23 mouse cellular contexts compared by ENCODE assay signal in genomic region chr5:65385704-65386103, GRCm38 (mm10). TPM values are rescaled to one million over a fixed set of nuclear protein-coding genes. Genes with fewer than 3 reads are reported as not detected.
A peak's percentile ranks its signal among the peaks of the same experiment; 100 is the strongest.
DNase-seq lines count a peak whose midpoint lies in the region; ATAC-seq and TF ChIP-seq lines count a peak whose summit lies in the region.
"Had no signal": no experiment of that assay in that cellular context is flagged by ENCODE, and none has a peak within 500 bp of the region (broad histone marks: within the 10 kb centered on the region; RNA-seq: fewer than 3 reads in every experiment).

No protein-coding gene starts in this region.

- DNase-seq in frontal cortex, adult 2 months (ENCODE audit: extremely low spot score in 1 of 2, low spot score in 1 of 2): no peak
- DNase-seq in layer of hippocampus, adult 9-11 months: peak; percentile 10
- DNase-seq in layer of hippocampus, adult 11-12 months (ENCODE audit: low spot score): no peak
- DNase-seq in A20 (ENCODE audit: low read depth, low spot score): peak; percentile 15
- DNase-seq in MEL (ENCODE audit: low read depth, low spot score): peak; percentile 20
- no peak for DNase-seq in thymus, postnatal 25 days
- DNase-seq in ovary, postnatal 10 days (ENCODE audit: low spot score): no peak
- DNase-seq: adrenal gland, adult 2 months; adrenal gland, postnatal 10 days; adrenal gland, postnatal 25 days; cerebellum, adult 11-12 months; cerebellum, adult 2 months; cerebellum, adult 9-10 months; cerebellum, postnatal 10 days; cerebellum, postnatal 25 days; forebrain, postnatal 0 days had no signal

- no peak overlapping the region for H3K4me3 ChIP-seq in MEL (ENCODE audit: control insufficient read depth in 1 of 2, insufficient read depth in 1 of 2, low read depth in 2 of 2, low read length in 2 of 2)
- H3K4me3 ChIP-seq: embryonic facial prominence, embryonic 10.5 days; embryonic facial prominence, embryonic 12.5 days; forebrain, embryonic 13.5 days; forebrain, embryonic 15.5 days had no signal

- peaks cover 0 to 7% of the 10 kb centered on the region in 2 experiments; a peak in 1 of 4 replicates for H3K4me1 ChIP-seq in MEL (ENCODE audit: control insufficient read depth in 1 of 2, insufficient read depth in 2 of 2, low read length in 2 of 2)

- H3K36me3 ChIP-seq in MEL (ENCODE audit: control insufficient read depth in 1 of 2, insufficient read depth in 2 of 2, low read length in 2 of 2): peaks cover 16 to 19% of the 10 kb centered on the region in 2 experiments

- no peak for TF ChIP-seq CTCF in MEL (IDR thresholded peaks at IDR 0.05 in 2 of 3, conservative IDR thresholded peaks at IDR 0.05 in 1 of 3; ENCODE audit: control insufficient read depth in 1 of 3, insufficient read depth in 1 of 3, low read depth in 2 of 3, low read length in 3 of 3, poor library complexity in 1 of 3, severe bottlenecking in 1 of 3)

- H3K79me2 ChIP-seq in MEL (ENCODE audit: control insufficient read depth, insufficient read depth, low read length, poor library complexity): peaks cover 18% of the 10 kb centered on the region

- no peak for TF ChIP-seq POLR2A in MEL (IDR thresholded peaks at IDR 0.05; ENCODE audit: control insufficient read depth in 1 of 2, insufficient read depth in 1 of 2, low read depth in 1 of 2, low read length in 2 of 2, poor library complexity in 1 of 2)

- no peaks in the 10 kb centered on the region for H3K9me3 ChIP-seq in MEL (replicated peaks; ENCODE audit: insufficient read depth, low read length)
- H3K9me3 ChIP-seq: embryonic facial prominence, embryonic 10.5 days; embryonic facial prominence, embryonic 12.5 days; forebrain, embryonic 13.5 days; forebrain, embryonic 15.5 days; G1E had no signal

- ATAC-seq in frontal cortex, adult (ENCODE audit: low TSS enrichment): peak; percentile 87
- ATAC-seq: forebrain, embryonic 13.5 days; forebrain, embryonic 15.5 days; forebrain, postnatal 0 days had no signal

- no peak for TF ChIP-seq EP300 in MEL (IDR thresholded peaks at IDR 0.05; ENCODE audit: low read depth in 1 of 2, low read length in 2 of 2)

- TF ChIP-seq RAD21 in MEL (IDR thresholded peaks at IDR 0.05; ENCODE audit: low read depth, low read length): no peak

- no peak overlapping the region for H3K27ac ChIP-seq in MEL (ENCODE audit: control insufficient read depth, low read depth, low read length)
- H3K27ac ChIP-seq: embryonic facial prominence, embryonic 10.5 days; embryonic facial prominence, embryonic 12.5 days; forebrain, embryonic 13.5 days; forebrain, embryonic 15.5 days had no signal

- H3K27me3 ChIP-seq in MEL (ENCODE audit: control insufficient read depth in 1 of 2, insufficient read depth in 2 of 2, low read length in 2 of 2): no peaks in the 10 kb centered on the region
- H3K27me3 ChIP-seq: embryonic facial prominence, embryonic 12.5 days; forebrain, embryonic 13.5 days; forebrain, embryonic 15.5 days had no signal

- H3K9ac ChIP-seq in MEL (ENCODE audit: control insufficient read depth, low read depth, low read length, poor library complexity, severe bottlenecking): no peak overlapping the region
- H3K9ac ChIP-seq: embryonic facial prominence, embryonic 12.5 days; forebrain, embryonic 13.5 days; forebrain, embryonic 15.5 days; forebrain, postnatal 0 days had no signal

TF ChIP-seq in MEL, 35 proteins besides CTCF, POLR2A, EP300 and RAD21:
- TF ChIP-seq RCOR1 (IDR thresholded peaks at IDR 0.05; ENCODE audit: low read depth, low read length) (no peak), SMC3 (IDR thresholded peaks at IDR 0.05; ENCODE audit: low read depth, low read length) (no peak), NELFE (IDR thresholded peaks at IDR 0.05; ENCODE audit: low read depth, low read length) (no peak), MAZ (IDR thresholded peaks at IDR 0.05; ENCODE audit: low read depth, low read length) (no peak), MAFK (IDR thresholded peaks at IDR 0.05; ENCODE audit: borderline replicate concordance, low read depth, low read length) (no peak), ELF1 (IDR thresholded peaks at IDR 0.05; ENCODE audit: low read depth, low read length) (no peak), ZNF384 (IDR thresholded peaks at IDR 0.05; ENCODE audit: low read depth, low read length) (no peak), POLR2AphosphoS5 (IDR thresholded peaks at IDR 0.05; ENCODE audit: borderline replicate concordance, low read depth, low read length) (no peak), HCFC1 (IDR thresholded peaks at IDR 0.05; ENCODE audit: low read depth, low read length) (no peak), JUND (IDR thresholded peaks at IDR 0.05; ENCODE audit: low read depth, low read length) (no peak), USF1 (IDR thresholded peaks at IDR 0.05; ENCODE audit: low read depth, low read length) (no peak), MEF2A (IDR thresholded peaks at IDR 0.05; ENCODE audit: extremely low read depth, insufficient replicate concordance, low read depth, low read length, poor library complexity, severe bottlenecking) (no peak), KAT2A (conservative IDR thresholded peaks at IDR 0.05; ENCODE audit: low read depth, low read length) (no peak), TCF12 (IDR thresholded peaks at IDR 0.05; ENCODE audit: low read depth, low read length) (no peak), ZMIZ1 (IDR thresholded peaks at IDR 0.05; ENCODE audit: low read depth, low read length) (no peak), ETS1 (IDR thresholded peaks at IDR 0.05; ENCODE audit: low read depth, low read length) (no peak), GABPA (IDR thresholded peaks at IDR 0.05; ENCODE audit: low read depth, low read length) (no peak), BHLHE40 (IDR thresholded peaks at IDR 0.05; ENCODE audit: borderline replicate concordance, low read depth, low read length) (no peak)

RNA-seq across cellular contexts. Expression of gene Rpl9, which starts 5.5 kb away (rescaled TPM):
- 777 and 820 TPM in 2 replicates for polyA plus RNA-seq in frontal cortex, adult 2 months (2012; rRNA removed)
- total RNA-seq in MEL (2012; rRNA removed): 2,063 and 2,181 TPM in 2 replicates
- polyA plus RNA-seq in MEL (2012; ENCODE audit: insufficient read depth in 1 of 2, insufficient read length in 2 of 2, low read depth in 1 of 2, low replicate concordance in 2 of 2, missing spikeins in 1 of 2): 1,000 to 10,000 TPM in 1 of 2 experiments, not detected in 1; 1,251 TPM

RNA-seq across cellular contexts. Expression of gene Lias, which starts 5.6 kb away (rescaled TPM):
- polyA plus RNA-seq in frontal cortex, adult 2 months (2012; rRNA removed): 41.7 and 43.9 TPM in 2 replicates
- total RNA-seq in MEL (2012; rRNA removed): 52.4 and 55.3 TPM in 2 replicates
- polyA plus RNA-seq in MEL (2012; ENCODE audit: insufficient read depth in 1 of 2, insufficient read length in 2 of 2, low read depth in 1 of 2, low replicate concordance in 2 of 2, missing spikeins in 1 of 2): 10 to 100 TPM in 1 of 2 experiments, not detected in 1; 47.1 TPM

RNA-seq across cellular contexts. Expression of gene Klb, which starts 37.6 kb away (rescaled TPM):
- polyA plus RNA-seq in frontal cortex, adult 2 months (2012; rRNA removed): 0.40 and 0.42 TPM in 2 replicates
- not detected in 2 replicates for total RNA-seq in MEL (2012; rRNA removed)
- polyA plus RNA-seq in MEL (2012; ENCODE audit: insufficient read depth in 1 of 2, insufficient read length in 2 of 2, low read depth in 1 of 2, low replicate concordance in 2 of 2, missing spikeins in 1 of 2): under 1 TPM in 1 of 2 experiments, not detected in 1; 0.04 TPM
- polyA plus RNA-seq: embryonic facial prominence, embryonic 10.5 days; forebrain, embryonic 11.5 days; G1E had no signal

RNA-seq across cellular contexts. Expression of gene Ugdh, which starts 50.0 kb away (rescaled TPM):
- 29.1 and 29.2 TPM in 2 replicates for polyA plus RNA-seq in frontal cortex, adult 2 months (2012; rRNA removed)
- total RNA-seq in MEL (2012; rRNA removed): 9.5 and 10.2 TPM in 2 replicates
- 10 to 100 TPM in 1 of 2 experiments, not detected in 1; 31.3 TPM for polyA plus RNA-seq in MEL (2012; ENCODE audit: insufficient read depth in 1 of 2, insufficient read length in 2 of 2, low read depth in 1 of 2, low replicate concordance in 2 of 2, missing spikeins in 1 of 2)

RNA-seq across cellular contexts. Expression of gene Rfc1, which starts 50.2 kb away (rescaled TPM):
- 21.5 and 22.1 TPM in 2 replicates for polyA plus RNA-seq in frontal cortex, adult 2 months (2012; rRNA removed)
- total RNA-seq in MEL (2012; rRNA removed): 50.2 and 50.6 TPM in 2 replicates
- 1,000 to 10,000 TPM in 1 of 2 experiments, 10 to 100 TPM in 1; 51.5 to 2,723 TPM for polyA plus RNA-seq in MEL (2012; ENCODE audit: insufficient read depth in 1 of 2, insufficient read length in 2 of 2, low read depth in 1 of 2, low replicate concordance in 2 of 2, missing spikeins in 1 of 2)

Comparison
In these comparisons a context has a peak if more than half of its experiments do, and no peak if none do; other contexts are left out.
1. DNase-seq: peak in layer of hippocampus, adult 9-11 months (single experiment), A20 (single experiment) and MEL (single experiment); none in frontal cortex, adult 2 months (0 of 2), layer of hippocampus, adult 11-12 months (single experiment), thymus, postnatal 25 days (single experiment) and ovary, postnatal 10 days (single experiment).